ENCODE assay signal across 18 mouse cellular contexts in the genomic region with DNA sequence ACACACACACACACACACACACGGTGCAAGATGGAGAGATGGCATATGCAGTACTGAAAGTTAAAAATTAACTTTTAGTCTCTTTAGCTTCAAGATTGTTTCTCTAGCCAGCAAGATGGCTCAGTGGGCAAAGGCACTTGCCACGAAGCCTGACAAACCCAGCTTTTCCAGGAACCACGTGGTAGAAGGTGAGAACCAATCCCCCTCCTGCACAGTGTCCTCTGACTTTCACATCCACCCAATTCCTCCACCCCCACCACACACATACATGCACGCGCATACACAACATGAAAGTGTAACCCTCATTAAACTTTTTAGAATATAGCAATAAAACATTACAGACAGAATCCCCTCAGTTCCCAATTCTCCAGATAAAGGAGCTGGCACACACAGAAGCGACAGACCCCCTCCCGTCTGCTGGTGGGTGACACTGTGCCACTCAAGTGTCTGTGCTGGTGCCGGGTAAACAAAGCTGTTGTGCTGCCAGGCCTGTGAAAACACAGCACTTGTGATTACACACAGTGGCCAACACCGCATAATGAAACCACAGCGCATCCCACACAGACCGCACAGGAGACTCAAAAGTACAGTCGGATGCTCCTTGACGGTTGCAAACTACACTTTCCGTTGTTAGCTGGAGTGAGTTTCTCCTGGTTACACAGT.
DNase-seq lines count a peak whose midpoint lies in the region; ATAC-seq and TF ChIP-seq lines count a peak whose summit lies in the region.
"Had no signal": no experiment of that assay in that cellular context is flagged by ENCODE, and none has a peak within 500 bp of the region (broad histone marks: within the 10 kb centered on the region; RNA-seq: fewer than 3 reads in every experiment).

No protein-coding gene starts in this region.

- H3K4me3 ChIP-seq in forebrain, embryonic 16.5 days (replicated peaks; ENCODE audit: low read length): no peak overlapping the region
- no peak overlapping the region for H3K4me3 ChIP-seq in thymus, adult 2 months (ENCODE audit: control insufficient read depth, insufficient read depth, low read length)
- H3K4me3 ChIP-seq: embryonic facial prominence, embryonic 12.5 days; heart, embryonic 12.5 days; hindbrain, embryonic 10.5 days; intestine, embryonic 15.5 days had no signal

- peak; percentile 5 to 11 for DNase-seq in frontal cortex, postnatal 10 days (ENCODE audit: low spot score in 2 of 2)
- peak; percentile 2 to 6 for DNase-seq in right cerebral cortex, adult 2 months (ENCODE audit: low spot score in 2 of 2)
- DNase-seq in right cerebral cortex, postnatal 14 days: no peak
- DNase-seq in brain, embryonic 14.5 days (ENCODE audit: low read depth): peak; percentile 88
- DNase-seq in thymus, adult 2 months: no peak
- DNase-seq: adrenal gland, adult 2 months; adrenal gland, postnatal 25 days; cerebellum, adult 11-12 months; cerebellum, adult 9-10 months; cerebellum, postnatal 25 days; gastrocnemius, postnatal 25 days had no signal

- ATAC-seq in frontal cortex, adult (ENCODE audit: low TSS enrichment): no peak
- peak; percentile 95 for ATAC-seq in forebrain, embryonic 16.5 days
- ATAC-seq: intestine, embryonic 15.5 days had no signal

- H3K4me2 ChIP-seq in forebrain, embryonic 16.5 days (ENCODE audit: low read length): no peak overlapping the region
- H3K4me2 ChIP-seq: embryonic facial prominence, embryonic 12.5 days; heart, embryonic 12.5 days; hindbrain, embryonic 14.5 days; intestine, embryonic 15.5 days had no signal

- H3K4me1 ChIP-seq in forebrain, embryonic 16.5 days (replicated peaks; ENCODE audit: control insufficient read depth, insufficient read depth, low read length): peaks cover 14% of the 10 kb centered on the region
- H3K4me1 ChIP-seq in thymus, adult 2 months (replicated peaks; ENCODE audit: control insufficient read depth, insufficient read depth, low read length): no peaks in the 10 kb centered on the region
- H3K4me1 ChIP-seq: embryonic facial prominence, embryonic 12.5 days; heart, embryonic 12.5 days; intestine, embryonic 15.5 days had no signal

- no peak for TF ChIP-seq CTCF in brain, embryonic 14.5 days (IDR thresholded peaks at IDR 0.05; ENCODE audit: borderline replicate concordance, extremely low read depth, insufficient read depth, insufficient read length)
- no peak for TF ChIP-seq CTCF in thymus, adult 2 months (IDR thresholded peaks at IDR 0.05; ENCODE audit: borderline replicate concordance, control insufficient read depth, extremely low read depth, insufficient read depth, low read length, poor library complexity)

- TF ChIP-seq POLR2A in brain, embryonic 14.5 days (IDR thresholded peaks at IDR 0.05; ENCODE audit: borderline replicate concordance, extremely low read depth, insufficient read depth, insufficient read length, poor library complexity, severe bottlenecking): no peak
- TF ChIP-seq POLR2A in thymus, adult 2 months (IDR thresholded peaks at IDR 0.05; ENCODE audit: control insufficient read depth, extremely low read depth, insufficient read depth, low read length, poor library complexity): no peak

- peaks cover 12% of the 10 kb centered on the region; the same call in 1 of the 2 replicates for H3K27me3 ChIP-seq in forebrain, embryonic 16.5 days (replicated peaks; ENCODE audit: control insufficient read depth, insufficient read depth, low read length)
- no peaks in the 10 kb centered on the region for H3K27me3 ChIP-seq in thymus, adult 2 months (ENCODE audit: control insufficient read depth, insufficient read depth, low read length)
- H3K27me3 ChIP-seq: embryonic facial prominence, embryonic 12.5 days; intestine, embryonic 15.5 days had no signal

- no peak overlapping the region for H3K9ac ChIP-seq in forebrain, embryonic 16.5 days (replicated peaks; ENCODE audit: low read depth, low read length)
- H3K9ac ChIP-seq: embryonic facial prominence, embryonic 12.5 days; heart, embryonic 12.5 days; hindbrain, embryonic 14.5 days; intestine, embryonic 15.5 days had no signal

- 51% methylated on average over 14 of the region's 14 CpGs for WGBS in forebrain, embryonic 16.5 days
- WGBS in thymus, adult 2 months: 82% methylated on average over 14 of the region's 14 CpGs

- no peak overlapping the region for H3K27ac ChIP-seq in forebrain, embryonic 16.5 days (ENCODE audit: low read length)
- H3K27ac ChIP-seq in thymus, adult 2 months (ENCODE audit: control insufficient read depth, insufficient read depth, low read length): no peak overlapping the region
- H3K27ac ChIP-seq: embryonic facial prominence, embryonic 12.5 days; hindbrain, embryonic 10.5 days; hindbrain, embryonic 14.5 days; intestine, embryonic 15.5 days had no signal

- no peaks in the 10 kb centered on the region for H3K36me3 ChIP-seq in forebrain, embryonic 16.5 days (ENCODE audit: control insufficient read depth, insufficient read depth)
- H3K36me3 ChIP-seq in thymus, adult 2 months (ENCODE audit: control insufficient read depth, insufficient read depth, low read length): no peaks in the 10 kb centered on the region
- H3K36me3 ChIP-seq: embryonic facial prominence, embryonic 12.5 days; heart, embryonic 12.5 days; hindbrain, embryonic 10.5 days; intestine, embryonic 15.5 days had no signal

- no peaks in the 10 kb centered on the region for H3K9me3 ChIP-seq in forebrain, embryonic 16.5 days (ENCODE audit: control insufficient read depth, low read length)
- H3K9me3 ChIP-seq: embryonic facial prominence, embryonic 12.5 days; heart, embryonic 12.5 days; hindbrain, embryonic 10.5 days; intestine, embryonic 15.5 days had no signal

Comparison
In these comparisons a context has a peak if more than half of its experiments do, and no peak if none do; other contexts are left out.
1. DNase-seq: peak in frontal cortex, postnatal 10 days (2 of 2), right cerebral cortex, adult 2 months (2 of 2) and brain, embryonic 14.5 days (single experiment); none in right cerebral cortex, postnatal 14 days (single experiment) and thymus, adult 2 months (single experiment).